Mouse (Mus musculus): Measurements from ENCODE around the gene Arhgap33.
"Not testable (repeated sequence)": the region's sequence is repeated elsewhere in the genome, so short reads cannot be mapped to it uniquely, and the experiment has no call there.

The Arhgap33 gene

DNA sequence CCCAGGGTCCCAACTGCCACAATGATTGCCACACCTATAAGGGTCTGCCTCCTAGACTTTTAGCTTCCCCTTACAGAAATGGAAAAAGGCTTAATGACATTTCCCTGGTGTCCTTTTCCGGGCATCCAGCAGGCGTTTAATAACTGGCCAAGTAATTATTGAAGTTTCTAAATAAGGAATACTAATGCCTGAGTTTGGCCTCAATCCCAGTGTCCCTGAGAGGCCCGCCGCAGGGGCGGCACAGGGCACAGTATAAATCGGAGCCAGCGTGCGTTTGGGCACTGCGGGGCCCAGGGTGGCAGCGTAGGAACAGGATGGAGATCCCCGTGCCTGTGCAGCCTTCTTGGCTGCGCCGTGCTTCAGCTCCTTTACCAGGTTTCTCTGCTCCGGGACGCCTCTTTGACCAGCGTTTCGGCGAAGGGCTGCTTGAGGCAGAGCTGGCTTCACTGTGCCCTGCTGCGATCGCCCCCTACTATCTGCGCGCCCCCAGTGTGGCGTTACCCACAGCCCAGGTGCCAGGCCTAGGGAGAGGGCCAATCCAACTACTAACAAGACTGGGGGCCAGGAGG is 18.2 kb upstream of the Arhgap33 start:
- no peak for DNase-seq (ENCODE audit: low read depth, low spot score)

DNA sequence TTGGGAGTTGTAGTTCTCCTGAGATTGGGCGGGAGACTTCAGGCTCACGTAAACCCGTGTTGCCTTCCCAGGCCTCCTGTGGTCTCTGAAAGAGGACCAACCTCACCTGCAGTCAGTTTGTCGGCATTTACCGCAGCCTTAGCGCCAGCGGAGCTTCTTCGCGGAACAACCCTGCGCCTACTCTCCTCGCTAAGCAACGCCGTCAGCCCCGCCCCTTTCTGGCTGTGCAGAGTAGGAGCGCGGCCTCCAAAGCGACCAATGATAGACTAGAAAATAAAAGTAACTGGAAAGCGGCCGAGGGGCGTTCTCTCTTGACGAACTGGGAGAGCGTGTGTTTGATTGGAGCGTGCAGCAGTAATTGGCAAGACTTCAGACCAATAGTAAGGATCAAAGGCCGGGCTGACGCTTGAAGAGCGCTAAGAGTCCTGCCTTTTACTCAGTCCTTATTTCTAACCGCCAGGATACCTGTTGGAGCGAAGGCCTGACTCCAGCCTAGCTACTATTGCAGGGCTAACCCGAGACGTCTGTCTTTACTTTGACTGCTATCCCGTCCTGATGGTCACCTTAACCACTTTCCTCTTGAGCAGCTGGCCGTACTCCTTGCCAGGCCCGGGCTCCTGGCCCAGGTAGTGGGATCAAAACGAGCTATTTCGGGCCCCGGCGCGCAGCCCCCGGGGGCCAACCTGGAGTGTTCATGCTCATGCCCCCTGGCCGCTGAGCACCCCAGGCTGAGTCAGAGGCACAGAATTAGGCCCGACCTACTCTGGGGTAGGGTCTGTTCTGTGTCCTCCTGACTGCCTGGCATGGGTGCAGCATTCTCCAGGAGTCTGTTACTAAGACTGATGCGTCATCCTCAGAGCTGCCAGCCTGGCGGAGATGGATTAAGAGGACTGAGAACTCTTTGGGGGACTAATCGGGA is 17.5 kb upstream of the Arhgap33 start, which contains the start of the genes Hspb6 and Proser3:
Gene Hspb6 (plus strand): TSS at position 77 of the 919 bp plus-strand sequence.
Gene Proser3 (minus strand): TSS at position 198 of the 919 bp plus-strand sequence.
- peak; percentile 99 for DNase-seq (ENCODE audit: low read depth, low spot score)

DNA sequence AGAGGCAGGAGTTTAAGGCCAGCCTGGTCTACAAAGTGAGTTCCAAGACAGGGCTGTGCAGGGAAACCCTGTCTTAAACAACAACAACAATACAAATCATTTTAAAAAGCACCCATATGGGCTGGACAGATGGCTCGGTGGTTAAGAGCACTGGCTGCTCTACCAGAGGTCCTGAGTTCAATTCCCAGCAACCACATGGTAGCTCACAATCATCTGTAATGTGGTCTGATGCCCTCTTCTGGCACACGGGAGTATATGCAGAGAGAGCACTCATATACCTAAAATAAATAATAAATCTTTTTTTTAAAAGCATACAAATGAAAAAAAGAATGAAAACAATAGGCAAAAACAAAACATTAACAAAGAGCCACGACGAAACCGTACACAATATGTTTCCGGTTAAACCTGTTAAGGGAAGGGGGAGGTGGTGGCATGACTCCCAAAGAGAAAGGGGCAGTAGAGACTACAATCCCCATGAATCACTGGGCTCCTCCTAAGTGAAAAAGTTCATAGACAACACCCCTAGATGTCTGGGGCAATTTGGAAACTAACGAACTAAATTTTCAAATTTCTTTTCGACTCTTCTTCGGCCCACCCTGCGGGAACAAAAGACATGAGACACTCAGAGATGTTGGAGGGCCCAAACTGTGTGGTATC is 16.7 kb upstream of the Arhgap33 start:
- peak; percentile 75 for DNase-seq (ENCODE audit: low read depth, low spot score)

DNA sequence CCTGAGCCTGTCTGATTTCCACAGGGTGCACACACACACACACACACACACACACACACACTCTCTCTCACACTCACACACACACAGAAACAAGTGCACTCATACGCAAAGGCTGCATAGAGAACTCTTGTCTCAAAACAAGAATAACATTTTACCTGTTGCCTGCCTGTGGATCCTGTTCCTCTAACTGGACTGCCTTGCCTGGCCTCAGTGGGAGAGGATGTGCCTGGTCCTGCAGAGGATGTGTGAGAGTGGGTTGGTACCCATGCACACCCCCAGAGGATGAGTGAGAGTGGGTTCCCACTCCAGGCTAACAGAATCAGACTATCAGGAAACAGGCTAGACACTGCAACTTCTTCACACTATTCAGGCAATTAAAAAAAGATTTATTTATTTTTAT is 15.7 kb upstream of the Arhgap33 start:
- DNase-seq (ENCODE audit: low read depth, low spot score) = no peak

DNA sequence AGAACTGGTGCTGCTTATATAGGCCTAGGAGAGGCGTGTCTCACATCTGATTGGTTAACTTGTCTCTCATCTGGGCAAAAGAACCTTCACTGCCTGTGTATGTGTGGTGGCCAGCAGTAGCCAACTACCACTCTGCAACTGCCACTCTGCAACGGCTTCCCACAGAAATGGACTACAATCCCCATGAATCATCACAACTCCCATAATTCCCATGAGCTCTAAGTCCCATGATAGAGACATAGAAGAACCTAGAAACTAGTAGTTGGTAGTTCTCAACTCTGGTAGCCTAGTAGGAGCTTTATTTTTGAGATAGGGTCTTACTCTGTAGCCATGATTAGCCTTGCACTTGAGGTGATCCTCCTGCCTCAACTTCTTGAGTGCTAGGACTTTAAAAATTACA is 15.0 kb upstream of the Arhgap33 start:
- DNase-seq (ENCODE audit: low read depth, low spot score) = no peak

DNA sequence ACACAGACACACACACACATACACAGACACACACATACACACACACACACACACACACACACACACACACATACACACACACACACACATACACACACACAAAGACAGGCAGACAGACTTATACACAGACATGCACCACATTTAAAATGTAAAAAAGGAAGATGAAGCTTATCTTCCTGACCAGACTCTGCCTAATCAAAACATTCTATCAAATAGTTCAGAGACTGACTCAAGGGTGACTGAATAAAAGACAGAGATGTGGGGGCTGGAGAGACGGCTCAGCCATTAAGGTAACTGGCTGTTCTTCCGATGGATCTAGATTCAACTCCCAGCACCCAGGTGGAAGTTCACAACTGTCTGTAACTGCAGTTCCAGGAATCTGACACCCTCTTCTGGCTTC is 9.5 kb upstream of the Arhgap33 start:
- DNase-seq (ENCODE audit: low read depth, low spot score) = no peak

DNA sequence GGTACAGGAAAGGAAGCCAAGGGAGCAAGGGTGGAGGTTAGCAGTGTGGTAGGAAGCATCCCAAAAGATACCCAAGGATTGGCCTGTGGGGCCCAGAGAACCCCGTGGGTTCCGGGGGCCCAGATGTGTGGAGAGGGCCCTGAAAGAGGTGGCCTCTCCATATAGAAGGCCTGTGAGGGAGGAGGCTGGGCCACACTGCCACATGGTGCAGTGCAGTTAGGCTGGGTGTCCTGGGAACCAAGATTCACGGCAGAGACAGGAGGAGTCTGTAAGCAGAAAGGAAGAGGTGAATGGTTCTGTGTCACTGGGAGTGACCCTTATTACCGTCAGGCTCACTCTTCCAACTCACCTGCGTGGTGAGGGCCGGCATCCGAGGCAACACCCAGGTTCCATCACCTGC is 5.7 kb upstream of the Arhgap33 start:
- no peak for DNase-seq (ENCODE audit: low read depth, low spot score)

DNA sequence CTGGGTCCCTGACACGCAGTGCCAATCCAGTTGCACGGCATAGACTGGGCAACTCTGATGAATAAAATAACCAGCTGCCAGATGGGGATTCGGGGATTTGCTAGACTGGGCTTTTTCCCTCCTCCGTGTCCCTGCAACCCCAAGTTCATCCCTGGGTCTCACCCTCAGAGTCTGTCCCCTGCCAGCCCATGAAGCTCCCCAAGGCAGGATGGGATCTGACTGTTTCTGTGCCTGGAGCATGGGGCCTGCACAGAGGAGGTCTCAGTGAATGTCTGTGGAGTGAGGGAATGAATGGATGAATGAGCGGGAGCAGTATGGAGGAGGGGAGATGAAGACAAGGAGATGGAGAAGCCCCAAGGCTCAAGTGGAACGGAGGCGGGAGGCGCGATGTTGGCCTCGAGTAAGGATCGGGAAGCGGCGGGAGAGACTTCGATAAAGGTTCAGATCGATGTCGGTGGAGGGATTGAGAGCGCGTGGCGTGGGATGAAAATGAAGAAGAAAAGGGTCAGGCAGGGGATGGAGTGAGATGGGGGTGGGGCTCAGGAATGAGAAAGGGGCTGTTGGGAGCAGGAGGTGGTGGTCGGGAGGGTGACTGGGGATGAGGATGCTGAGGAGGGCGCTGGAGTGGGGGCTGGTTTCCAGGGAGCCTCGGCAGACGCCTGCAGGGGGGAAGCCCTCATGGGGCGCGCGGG is 773 bp downstream of the Arhgap33 start:
- no peak for DNase-seq (ENCODE audit: low read depth, low spot score)

DNA sequence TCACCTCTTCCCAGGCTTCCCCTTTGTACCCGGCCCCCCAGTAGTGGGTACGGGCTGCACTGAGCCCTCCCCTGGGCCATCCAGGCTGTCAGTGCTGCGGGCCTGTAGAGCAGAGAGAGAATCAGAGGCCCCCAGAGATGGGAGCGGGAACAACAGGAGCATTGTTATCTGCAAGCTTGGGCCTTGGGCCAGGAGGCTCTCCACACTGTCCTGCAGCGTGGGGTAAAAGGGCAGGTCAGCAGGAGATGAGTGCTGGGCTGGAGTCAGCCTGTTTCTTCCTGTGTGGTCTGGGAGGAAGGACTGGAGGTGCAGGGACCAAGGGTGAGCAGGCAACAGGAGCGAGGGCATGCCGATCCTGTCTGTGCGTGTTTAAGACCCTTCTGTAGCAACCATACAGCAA is 1.9 kb downstream of the Arhgap33 start:
- DNase-seq (ENCODE audit: low read depth, low spot score) = peak; percentile 49

DNA sequence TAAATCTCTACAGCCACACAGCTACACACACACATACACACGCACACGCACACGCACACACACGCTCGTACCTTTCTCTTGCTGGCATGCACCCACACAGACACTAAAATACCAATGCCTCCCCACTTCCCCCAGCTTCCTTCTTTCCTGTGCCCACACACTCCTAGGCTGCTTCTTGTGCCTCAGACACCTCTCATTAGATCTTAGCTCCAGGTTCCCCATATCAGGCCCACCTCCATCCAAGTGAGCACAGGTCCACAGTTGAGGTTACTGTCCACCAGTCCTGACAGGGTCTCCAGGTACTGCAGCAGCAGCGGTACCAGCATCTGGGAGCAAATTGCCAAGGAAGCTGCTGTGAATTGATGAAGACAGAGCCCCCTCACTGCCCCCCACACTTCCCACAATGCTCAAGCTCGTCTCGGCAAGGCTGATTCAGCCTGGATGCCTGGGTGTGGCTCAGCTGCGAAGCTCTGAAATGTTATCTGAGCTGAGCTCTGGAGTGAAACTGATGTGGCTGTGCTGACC is 3.5 kb downstream of the Arhgap33 start:
- no peak for DNase-seq (ENCODE audit: low read depth, low spot score)

DNA sequence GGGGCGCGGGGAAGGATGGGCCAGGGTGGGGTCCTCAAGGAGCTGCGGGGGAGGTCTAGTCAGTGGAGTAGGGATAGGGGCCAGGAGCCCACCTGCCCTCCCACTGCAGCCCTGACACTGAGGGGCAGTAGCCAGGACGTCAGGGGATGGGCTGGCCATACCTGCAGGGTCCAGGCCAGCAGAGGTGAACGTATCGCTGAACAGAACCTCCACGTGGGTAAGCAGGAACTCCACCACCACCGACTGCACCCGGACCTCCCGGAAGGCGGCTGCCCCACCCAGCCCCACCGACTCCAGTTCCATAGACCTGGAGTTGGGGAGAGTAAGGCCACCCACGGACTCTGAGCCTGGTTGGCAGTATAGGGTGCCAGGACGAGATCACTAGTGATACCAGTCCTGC is 7.9 kb downstream of the Arhgap33 start:
- DNase-seq (ENCODE audit: low read depth, low spot score) = no peak

DNA sequence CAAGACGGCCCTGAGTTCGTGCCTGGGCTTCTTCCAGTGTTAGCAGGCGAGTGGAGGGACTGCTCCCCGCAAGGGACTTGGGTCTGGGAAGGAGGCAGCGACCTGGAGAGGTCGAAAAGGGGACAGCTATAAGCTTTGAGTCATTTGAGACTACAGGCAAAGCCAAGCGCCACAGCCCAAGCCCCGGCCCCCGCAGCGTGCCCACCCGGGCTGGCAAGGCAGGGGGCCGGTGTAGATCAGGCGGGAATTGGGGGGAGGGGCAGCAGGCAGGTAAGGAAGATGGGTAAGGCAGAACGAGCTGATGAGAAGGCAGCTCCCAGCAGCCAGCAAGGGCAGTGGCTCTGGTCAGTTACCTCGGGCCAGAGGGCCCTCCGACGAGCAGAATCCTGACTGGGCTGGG is 8.5 kb downstream of the Arhgap33 start:
- DNase-seq (ENCODE audit: low read depth, low spot score) = no peak

DNA sequence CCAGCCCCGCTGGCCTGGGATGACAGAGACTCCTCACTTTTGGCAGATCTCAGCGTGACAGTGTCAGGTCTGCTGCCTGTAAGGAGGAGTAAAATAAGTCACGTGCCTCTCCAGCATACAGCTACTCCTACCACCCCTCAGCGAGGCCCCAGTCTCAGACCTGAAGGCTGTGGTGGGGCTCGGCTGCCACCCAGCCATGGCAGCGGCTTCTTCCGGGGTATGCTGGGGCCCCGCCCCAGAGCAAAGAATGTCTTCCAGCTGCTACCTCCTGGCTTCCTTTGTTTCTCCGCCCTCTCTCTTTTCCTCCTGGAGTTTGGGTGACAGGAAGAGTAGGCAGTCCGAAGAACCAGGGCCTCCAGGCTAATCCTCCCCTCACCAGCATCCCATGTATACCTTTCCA is 8.9 kb downstream of the Arhgap33 start:
- no peak for DNase-seq (ENCODE audit: low read depth, low spot score)

DNA sequence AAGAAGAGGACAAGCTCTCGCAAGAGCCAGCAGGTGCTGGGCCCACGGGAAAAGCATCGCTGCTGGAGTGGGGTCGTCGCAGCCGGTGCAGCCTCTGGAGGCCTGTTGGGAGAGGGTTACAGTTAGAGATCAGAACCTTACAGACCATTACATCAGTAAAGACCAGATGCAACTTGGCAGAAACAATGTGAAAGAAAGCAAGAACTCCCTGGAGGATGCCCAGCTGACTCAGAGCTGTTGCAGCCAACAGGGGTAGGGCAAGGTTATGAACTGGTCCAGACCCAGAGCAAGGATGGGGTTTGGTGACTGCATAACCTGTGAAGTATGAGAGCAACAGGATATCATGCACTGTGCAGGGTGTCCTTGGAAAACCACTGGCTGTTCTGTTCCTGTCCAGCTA is 10.4 kb downstream of the Arhgap33 start:
- DNase-seq (ENCODE audit: low read depth, low spot score) = peak; percentile 90

DNA sequence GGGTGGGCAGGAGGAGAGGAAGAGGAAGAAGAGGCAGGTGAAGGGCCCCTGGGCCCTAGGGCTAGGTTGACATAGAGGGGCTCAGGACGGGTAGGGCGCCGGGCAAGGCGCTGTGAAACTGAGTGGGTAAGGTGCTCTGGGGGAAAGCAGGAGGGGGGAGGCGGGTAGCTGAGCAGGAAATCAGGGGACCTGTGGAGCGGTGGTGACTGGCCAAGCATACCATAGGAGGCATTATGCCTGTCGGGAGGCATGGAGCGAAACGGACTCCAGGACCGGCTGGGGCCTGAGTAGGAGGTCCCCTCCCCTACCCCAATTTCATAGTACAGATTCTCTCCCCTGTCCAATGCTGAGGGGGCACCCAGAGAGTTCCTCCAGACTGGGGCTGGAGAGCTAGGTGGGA is 12.0 kb downstream of the Arhgap33 start:
- no peak for DNase-seq (ENCODE audit: low read depth, low spot score)

DNA sequence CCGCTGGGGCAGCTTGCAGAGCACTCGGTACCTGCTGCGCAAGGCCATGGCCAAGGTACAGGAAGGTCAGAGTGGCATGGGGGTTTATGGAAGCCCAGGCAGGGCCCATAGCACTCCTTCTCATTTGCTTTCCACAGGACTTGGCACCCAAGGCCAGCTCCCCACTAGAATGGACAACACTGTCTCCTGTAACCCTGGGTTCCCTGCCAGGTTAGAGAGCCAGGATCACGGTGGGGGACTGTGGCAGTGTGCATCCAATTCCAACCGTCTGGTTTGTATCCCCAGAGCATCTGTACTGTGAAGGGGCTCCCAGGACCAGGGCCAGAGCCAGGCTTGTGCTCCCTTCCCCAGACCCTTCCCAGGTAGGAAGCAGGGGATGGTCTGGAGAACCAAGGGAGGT is 14.0 kb downstream of the Arhgap33 start:
- DNase-seq (ENCODE audit: low read depth, low spot score) = no peak

DNA sequence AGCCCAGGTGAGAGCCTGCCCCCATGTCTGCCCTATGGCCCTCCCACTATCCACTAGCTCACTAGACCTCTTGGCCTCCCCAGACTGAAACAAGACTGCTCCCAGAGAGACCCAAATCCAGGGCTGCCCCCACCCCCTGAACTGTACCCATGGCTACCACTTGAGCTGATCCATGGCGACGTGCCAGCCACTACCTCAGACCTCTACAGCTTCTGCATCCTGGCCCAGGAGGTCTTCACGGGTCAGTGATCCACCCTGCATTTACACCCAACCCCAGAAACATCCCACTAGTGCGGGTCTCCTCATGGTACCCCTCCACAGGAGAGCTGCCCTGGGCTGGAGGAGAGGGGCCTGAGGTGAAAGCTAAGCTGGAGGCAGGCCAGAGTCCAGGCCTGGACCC is 14.5 kb downstream of the Arhgap33 start:
- no peak for DNase-seq (ENCODE audit: low read depth, low spot score)

DNA sequence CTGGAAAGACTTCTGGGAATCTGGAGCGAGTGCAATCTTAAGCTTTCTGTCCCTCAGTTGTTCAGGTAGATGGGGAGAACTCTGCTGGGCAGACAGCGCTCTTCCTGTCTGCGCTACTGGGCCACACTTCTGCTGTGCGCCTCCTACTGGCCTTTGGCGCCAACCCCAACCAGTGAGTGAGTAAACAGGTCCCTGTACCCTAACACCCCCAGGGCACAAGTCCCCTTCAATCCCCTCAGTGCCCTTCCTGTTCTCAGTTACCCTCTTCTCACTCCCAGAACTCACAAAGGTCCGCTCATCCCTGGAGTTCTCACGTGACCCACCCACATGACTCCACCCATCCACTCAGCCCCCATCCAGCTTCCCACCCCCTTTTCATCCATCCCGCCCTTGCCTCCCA is 16.5 kb downstream of the Arhgap33 start:
- no peak for DNase-seq (ENCODE audit: low read depth, low spot score)

DNA sequence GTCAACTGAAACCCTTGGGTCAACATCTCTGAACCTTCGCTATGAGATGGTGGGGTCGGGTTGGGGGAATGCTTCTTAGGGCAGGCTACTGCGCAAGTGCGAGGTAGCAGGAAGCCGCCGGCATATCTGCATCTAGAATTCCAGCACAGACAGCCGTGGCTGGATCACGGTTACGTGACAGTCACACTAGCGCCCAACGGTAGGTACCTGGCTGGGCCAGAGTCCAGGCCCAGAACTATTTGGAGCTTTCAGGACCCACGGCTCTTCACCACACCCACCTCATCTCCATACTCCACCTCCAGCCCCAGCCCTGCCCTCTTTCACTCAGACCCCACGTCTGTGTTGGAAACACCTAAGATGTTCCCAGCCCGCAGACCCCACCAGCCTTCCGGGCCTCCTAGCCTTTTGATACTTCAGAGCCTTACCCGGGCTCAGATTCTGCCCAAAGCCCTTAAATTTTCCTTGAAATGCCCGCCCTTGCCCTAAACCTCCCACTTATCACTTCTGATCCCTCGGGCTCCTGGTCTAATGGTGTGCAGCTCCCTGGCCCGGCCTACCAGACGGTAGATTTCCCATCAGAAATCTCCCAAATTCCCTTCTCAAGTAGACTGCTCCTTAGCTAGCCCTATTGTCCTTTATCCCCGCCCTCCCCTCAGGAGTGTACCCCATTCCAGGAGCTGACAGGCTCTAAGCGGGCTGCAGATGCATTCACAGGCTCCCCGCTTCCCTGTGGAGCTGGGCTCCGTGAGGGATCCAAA is 19.7 kb downstream of the Arhgap33 start:
- no peak for DNase-seq (ENCODE audit: low read depth, low spot score)

DNA sequence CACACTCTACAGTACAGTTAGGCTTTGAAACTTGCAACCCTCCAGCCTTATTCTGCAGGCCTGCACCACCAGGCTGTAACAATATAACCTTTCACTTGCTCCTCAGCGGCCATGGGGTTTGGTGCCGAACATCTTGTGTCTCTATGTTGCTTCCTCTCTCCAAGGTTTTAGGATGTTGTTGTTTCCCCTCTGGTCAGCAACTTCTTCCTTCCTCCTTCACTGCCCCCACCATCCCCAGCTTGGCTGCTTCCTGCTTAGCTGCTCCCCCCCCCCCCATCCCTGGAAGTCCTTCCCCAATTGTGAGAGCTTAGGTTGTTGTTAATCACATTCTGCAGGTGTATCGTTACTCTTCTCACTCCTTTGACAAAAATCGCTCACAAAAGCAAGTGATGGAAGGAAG is 26.8 kb downstream of the Arhgap33 start:
- DNase-seq (ENCODE audit: low read depth, low spot score) = no peak

DNA sequence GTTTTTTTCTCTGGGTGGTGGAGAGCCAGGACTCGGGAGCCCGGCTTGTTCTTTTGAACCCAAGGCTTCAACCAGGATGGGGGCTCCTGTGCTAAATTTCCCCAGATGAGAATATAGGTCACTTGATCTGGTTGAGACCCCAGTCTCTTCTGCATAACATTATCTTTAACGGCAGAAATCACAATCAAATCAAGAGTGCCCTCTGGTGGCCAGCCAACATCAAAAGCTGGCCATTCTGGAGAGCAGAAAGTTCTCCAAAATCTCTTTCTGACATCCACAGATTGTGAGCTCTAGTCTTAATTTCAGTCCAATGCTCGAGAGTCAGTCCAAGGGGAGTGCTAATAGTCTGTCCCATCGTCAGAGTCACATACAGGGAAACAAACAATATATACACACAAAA is 33.7 kb downstream of the Arhgap33 start:
- not testable (repeated sequence) for DNase-seq (ENCODE audit: low read depth, low spot score)

Measured in 3T3-L1 (cell line).